Mouse (Mus musculus) forebrain, embryonic 14.5 days (tissue): ENCODE results near the gene Hoxa11. TPM values are rescaled to one million over a fixed set of nuclear protein-coding genes. Genes with fewer than 3 reads are reported as not detected.
A peak's percentile ranks its signal among the peaks of the same experiment; 100 is the strongest.

Experiments used
- ATAC-seq: fragments of 200-750 bp; cut with Nextera tagmentation; 2 replicates; pipeline ENCODE4 v1.8.0; 2017; ENCODE audit warnings: mild to moderate bottlenecking, moderate library complexity
- DNase-seq: peaks from one replicate; pipeline ENCODE4 v3.0.0-alpha.2; 2015; ENCODE audit warnings: low spot score
- H3K27ac ChIP-seq: fragments of 300-500 bp; sonication (generic); 2 replicates; pipeline ENCODE4 v1.5.1; 2014; ENCODE audit warnings: low read depth, mild to moderate bottlenecking, control low read depth, low read length, moderate library complexity
- H3K27me3 ChIP-seq: fragments of 300-500 bp; sonication (generic); replicated peaks from 2 replicates; pipeline ENCODE4 v1.6.1; 2014; ENCODE audit warnings: low read length, control low read depth, mixed read lengths; ENCODE audit not compliant: control insufficient read depth, insufficient read depth
- H3K36me3 ChIP-seq: fragments of 300-500 bp; sonication (generic); 2 replicates; pipeline ENCODE4 v1.6.1; 2014; ENCODE audit warnings: low read length, control low read depth; ENCODE audit not compliant: control insufficient read depth, insufficient read depth
- H3K4me1 ChIP-seq: fragments of 300-500 bp; sonication (generic); 2 replicates; pipeline ENCODE4 v1.6.1; 2014; ENCODE audit warnings: antibody characterized with exemption, low read length, control low read depth; ENCODE audit not compliant: control insufficient read depth, insufficient read depth
- H3K4me2 ChIP-seq: fragments of 300-500 bp; sonication (generic); 2 replicates; pipeline ENCODE4 v1.6.1; 2014; ENCODE audit warnings: mild to moderate bottlenecking, control low read depth, low read length
- H3K4me3 ChIP-seq: fragments of 300-500 bp; sonication (generic); 2 replicates; pipeline ENCODE4 v1.5.1; 2014; ENCODE audit warnings: low read depth, low read length, control low read depth
- H3K9ac ChIP-seq: fragments of 300-500 bp; sonication (generic); 2 replicates; pipeline ENCODE4 v1.6.1; 2014; ENCODE audit warnings: mild to moderate bottlenecking, low read length, control low read depth, moderate library complexity
- H3K9me3 ChIP-seq: fragments of 300-500 bp; sonication (generic); replicated peaks from 2 replicates; pipeline ENCODE4 v1.6.1; 2016; ENCODE audit warnings: low read length, control low read depth, mixed read lengths; ENCODE audit not compliant: control insufficient read depth
- WGBS: fragments of 180-500 bp; shearing (Covaris S2); extraction: QIAGEN DNeasy Blood & Tissue Kit; methylation state at CpG from one replicate; pipeline ENCODE4 v1.1.7; 2014; 5-methylcytosine and 5-hydroxymethylcytosine counted together
- polyA plus RNA-seq: library from polyadenylated mRNA; unstranded; fragments of >200 nt; fragmentation: Nextera tagmentation; extraction: Ambion mirVana; gene quantifications from 2 replicates; pipeline ENCODE4 v1.2.1, GENCODE M21; 2014

Hoxa11 gene
- not detected in 2 replicates for polyA plus RNA-seq

DNA sequence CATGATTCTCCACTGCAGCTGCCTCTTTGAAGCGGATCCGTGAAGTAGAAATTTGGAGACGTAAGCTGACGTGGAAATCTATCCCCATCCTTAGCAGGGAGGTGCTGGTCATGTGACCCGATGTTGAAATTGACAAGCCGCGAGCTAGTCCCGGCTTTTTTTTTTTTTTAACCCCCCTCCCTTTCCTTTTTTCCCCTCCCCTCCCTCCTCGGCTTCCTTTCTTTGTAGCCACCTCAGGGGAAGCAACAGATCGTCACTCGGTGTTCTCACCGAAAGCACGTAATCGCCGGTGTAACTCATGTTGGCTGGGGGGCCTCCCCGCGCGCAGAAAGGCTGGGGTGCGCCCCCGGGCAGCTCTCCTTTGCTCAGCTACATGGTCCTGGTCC lies at the start of gene Hoxa11:
Hoxa11 (minus strand) TSS at position 54 of the 386 bp plus-strand sequence.
- Histone ChIP-seq H3K9me3 (no peaks in the 10 kb centered on the region), H3K27me3 (peaks cover 98% of the 10 kb centered on the region), H3K4me1 (no peaks in the 10 kb centered on the region), H3K4me3 (no peak within 1 kb of the TSS), H3K4me2 (no peak within 1 kb of the TSS), H3K9ac (no peak within 1 kb of the TSS), H3K36me3 (no peaks in the 10 kb centered on the region), H3K27ac (no peak within 1 kb of the TSS)
- no peak for ATAC-seq
- 2% methylated on average over 20 of the region's 20 CpGs for WGBS
- DNase-seq, result no peak

DNA sequence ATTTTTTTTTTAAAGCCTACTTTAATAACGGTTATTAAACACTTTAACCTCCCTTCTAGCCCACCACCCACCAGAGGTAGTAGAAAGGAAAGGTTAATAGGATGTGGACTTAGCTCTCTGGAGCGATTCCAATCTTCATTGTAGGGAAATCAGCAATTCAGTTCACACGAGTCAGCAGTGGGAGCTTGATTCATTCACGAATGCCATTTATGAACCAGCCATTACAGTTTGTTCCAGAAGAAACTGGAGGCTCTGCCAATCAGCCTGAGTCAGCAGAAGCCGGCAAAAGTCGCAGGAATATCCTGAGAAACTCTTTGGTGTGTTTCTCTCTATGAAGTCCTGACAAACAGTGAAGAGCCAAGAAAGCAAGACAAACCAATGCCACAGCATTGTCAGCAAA lies 49.0 kb upstream of the Hoxa11 start:
- WGBS, result 67% methylated on average over 6 of the region's 6 CpGs
- Histone ChIP-seq H3K27ac (no peak overlapping the region), H3K4me2 (no peak overlapping the region), H3K4me3 (no peak overlapping the region), H3K9ac (no peak overlapping the region), H3K9me3 (no peaks in the 10 kb centered on the region), H3K36me3 (no peaks in the 10 kb centered on the region), H3K27me3 (peaks cover 63% of the 10 kb centered on the region), H3K4me1 (no peaks in the 10 kb centered on the region)
- ATAC-seq (no peak), DNase-seq (no peak)

DNA sequence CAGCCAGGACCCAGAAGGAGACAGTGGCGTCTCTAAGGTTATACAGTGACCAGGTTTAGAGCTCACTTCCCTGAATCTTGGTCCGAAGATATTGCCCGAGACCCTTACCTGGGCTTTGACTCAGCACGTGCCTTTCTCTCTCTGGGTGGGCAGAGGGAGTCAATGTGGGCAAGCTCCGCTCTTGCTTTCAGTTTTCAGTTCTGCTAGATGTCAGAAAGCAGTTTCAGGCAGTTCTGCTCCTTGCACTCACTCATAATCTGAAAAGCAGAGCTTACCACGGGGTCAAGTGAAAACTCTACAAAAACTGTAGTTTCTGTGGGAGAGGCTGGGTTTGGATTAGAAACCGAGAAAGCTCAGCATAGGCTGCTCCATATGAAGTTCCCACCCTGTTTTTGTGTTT lies 46.7 kb upstream of the Hoxa11 start:
- Histone ChIP-seq H3K9me3 (no peaks in the 10 kb centered on the region), H3K27me3 (peaks cover 68% of the 10 kb centered on the region), H3K4me2 (no peak overlapping the region), H3K4me3 (no peak overlapping the region), H3K4me1 (no peaks in the 10 kb centered on the region), H3K9ac (no peak overlapping the region), H3K27ac (no peak overlapping the region), H3K36me3 (no peaks in the 10 kb centered on the region)
- no peak for ATAC-seq
- DNase-seq, result no peak
- WGBS, result 50% methylated on average over 7 of the region's 7 CpGs

DNA sequence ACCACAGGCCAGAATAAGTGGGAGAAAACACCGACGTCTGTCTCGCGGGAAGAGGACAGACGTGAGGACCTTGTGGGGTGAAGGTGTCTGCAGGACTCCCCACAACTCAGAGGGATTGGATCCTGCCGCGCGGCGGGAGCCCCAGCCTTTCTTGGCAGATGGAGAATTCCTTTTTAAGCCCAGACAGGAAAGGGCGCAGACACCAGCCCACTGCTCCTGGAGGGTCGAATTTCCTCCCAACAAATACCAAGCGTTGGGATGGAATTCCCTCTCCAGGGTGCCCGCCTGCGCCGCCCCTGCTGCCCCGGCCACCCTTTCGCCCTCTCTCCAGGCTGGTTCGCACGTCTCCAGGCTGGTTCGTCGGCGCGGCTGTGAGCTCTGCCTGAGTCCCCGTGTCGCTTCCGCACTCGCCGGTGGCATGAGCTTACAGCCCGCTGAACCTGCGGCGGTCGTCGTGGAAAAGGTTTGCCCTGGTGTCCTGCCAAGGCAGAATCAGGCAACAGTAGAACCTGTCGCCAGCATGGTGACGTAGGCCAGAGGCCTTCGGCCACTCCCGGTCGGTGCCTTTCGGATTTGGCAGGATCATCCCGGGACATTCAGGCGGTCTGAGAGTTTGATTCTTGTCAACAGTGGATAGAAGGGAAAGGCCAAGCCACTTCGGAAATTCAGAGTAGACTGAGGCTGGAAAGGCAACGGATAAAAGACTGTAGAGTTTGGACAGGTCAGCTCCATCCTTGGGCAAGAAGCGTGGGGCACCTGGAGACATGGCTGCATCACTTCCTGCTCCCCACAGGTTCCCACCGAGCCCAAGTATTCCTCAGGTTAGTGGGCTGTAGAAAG lies 45.6 kb upstream of the Hoxa11 start:
- H3K4me2 ChIP-seq, result 0 out of 2 replicates have a peak overlapping the region, but pooled peaks have one; percentile 14
- H3K9ac ChIP-seq, result no peak overlapping the region
- no peaks in the 10 kb centered on the region for H3K36me3 ChIP-seq
- no peaks in the 10 kb centered on the region for H3K9me3 ChIP-seq
- H3K4me1 ChIP-seq, result no peaks in the 10 kb centered on the region
- 1% methylated on average over 45 of the region's 45 CpGs for WGBS
- ATAC-seq (no peak), DNase-seq (no peak)
- no peak overlapping the region for H3K27ac ChIP-seq
- H3K4me3 ChIP-seq, result 0 out of 2 replicates have a peak overlapping the region, but pooled peaks have one; percentile 5
- peaks cover 72% of the 10 kb centered on the region for H3K27me3 ChIP-seq

DNA sequence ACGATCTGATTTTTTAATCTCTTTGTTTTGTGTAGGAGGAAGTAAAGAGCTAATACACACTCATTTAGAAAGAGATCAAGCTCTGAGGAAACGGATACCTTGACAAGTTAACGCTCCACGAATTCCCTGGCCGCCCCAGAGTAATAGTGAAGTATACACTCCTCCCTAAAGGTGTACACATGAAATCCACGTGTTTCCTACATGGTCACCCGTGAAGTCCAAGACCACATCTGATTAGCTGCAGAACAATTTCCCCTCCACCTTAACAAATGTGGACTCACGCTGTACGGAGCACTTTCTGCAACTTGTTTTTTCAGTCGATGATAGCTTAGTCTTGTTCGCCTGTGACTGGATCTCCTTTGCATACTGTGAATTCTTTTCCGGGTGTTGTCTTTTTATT lies 44.6 kb upstream of the Hoxa11 start:
- H3K9me3 ChIP-seq, result no peaks in the 10 kb centered on the region
- H3K4me2 ChIP-seq, result no peak overlapping the region
- H3K27ac ChIP-seq, result no peak overlapping the region
- DNase-seq (no peak), ATAC-seq (no peak)
- no peaks in the 10 kb centered on the region for H3K36me3 ChIP-seq
- H3K9ac ChIP-seq, result no peak overlapping the region
- no peaks in the 10 kb centered on the region for H3K4me1 ChIP-seq
- WGBS, result 14% methylated on average over 12 of the region's 12 CpGs
- H3K27me3 ChIP-seq, result peaks cover 64% of the 10 kb centered on the region
- no peak overlapping the region for H3K4me3 ChIP-seq

DNA sequence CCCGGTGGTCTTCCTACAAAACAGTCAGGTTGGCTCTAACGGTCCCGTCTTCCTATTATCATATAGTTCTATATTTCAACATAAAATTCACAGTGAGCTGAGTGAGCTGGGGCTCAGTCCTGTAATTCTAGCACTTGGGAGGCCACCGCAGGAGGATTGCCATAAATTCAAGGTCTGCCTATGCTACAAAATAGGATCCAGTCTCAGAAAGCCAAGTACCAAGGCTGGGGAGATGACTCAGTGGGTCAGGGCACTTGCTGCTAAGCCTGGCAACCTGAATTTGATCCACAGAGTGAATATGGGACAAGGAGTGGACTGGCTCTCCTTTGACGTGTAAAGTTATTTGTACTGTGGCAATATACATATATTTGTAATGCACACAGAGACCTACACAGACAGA lies 38.3 kb upstream of the Hoxa11 start:
- Histone ChIP-seq H3K9ac (no peak overlapping the region), H3K36me3 (no peaks in the 10 kb centered on the region), H3K4me2 (no peak overlapping the region), H3K27me3 (peaks cover 28% of the 10 kb centered on the region), H3K4me3 (no peak overlapping the region), H3K4me1 (no peaks in the 10 kb centered on the region), H3K9me3 (no peaks in the 10 kb centered on the region), H3K27ac (no peak overlapping the region)
- 86% methylated on average over 5 of the region's 5 CpGs for WGBS
- ATAC-seq, result no peak
- no peak for DNase-seq

DNA sequence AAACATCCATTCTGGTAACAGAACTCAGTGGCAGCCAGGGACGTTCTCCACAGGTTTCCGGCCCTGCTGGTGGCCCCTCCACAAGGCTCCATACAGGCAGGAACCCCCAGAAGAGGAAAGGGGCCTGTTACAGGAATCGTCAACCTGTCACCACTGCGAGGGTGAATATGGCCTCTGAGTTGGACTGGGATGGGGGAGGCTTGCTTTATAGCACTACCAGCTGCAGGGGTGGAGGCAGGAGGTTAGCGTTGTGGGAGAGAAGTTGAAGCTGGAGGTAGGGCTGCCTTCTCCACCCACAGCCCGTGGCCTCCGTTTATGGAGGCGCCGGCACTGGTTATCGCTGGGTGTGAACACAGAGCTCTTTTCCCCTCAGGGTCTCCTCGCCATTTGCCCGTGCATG lies 35.5 kb upstream of the Hoxa11 start:
- H3K4me3 ChIP-seq, result no peak overlapping the region
- no peak overlapping the region for H3K9ac ChIP-seq
- H3K27ac ChIP-seq, result no peak overlapping the region
- 68% methylated on average over 12 of the region's 12 CpGs for WGBS
- ATAC-seq, result no peak
- no peaks in the 10 kb centered on the region for H3K36me3 ChIP-seq
- no peaks in the 10 kb centered on the region for H3K9me3 ChIP-seq
- H3K4me2 ChIP-seq, result no peak overlapping the region
- peaks cover 40% of the 10 kb centered on the region for H3K27me3 ChIP-seq
- no peak for DNase-seq
- H3K4me1 ChIP-seq, result no peaks in the 10 kb centered on the region

DNA sequence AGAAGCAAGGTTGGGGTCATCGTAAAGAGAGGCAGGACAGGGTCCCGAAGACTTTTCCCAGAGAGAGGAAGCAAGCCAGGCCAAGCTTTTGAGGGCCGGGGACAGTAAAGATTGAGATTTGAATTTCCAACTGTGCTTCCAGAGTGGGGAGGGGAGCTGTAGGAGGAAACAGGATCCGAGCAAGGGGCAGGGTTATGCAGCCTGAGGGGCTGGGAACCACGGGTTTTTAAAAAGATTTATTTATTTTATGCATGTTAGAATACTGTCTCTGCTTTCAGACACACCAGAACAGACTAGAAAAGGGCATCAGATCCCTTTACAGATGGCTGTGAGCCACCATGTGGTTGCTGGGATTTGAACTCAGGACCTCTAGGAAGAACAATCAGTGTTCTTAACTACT lies 31.3 kb upstream of the Hoxa11 start:
- 9% methylated on average over 5 of the region's 5 CpGs for WGBS
- Histone ChIP-seq H3K9ac (no peak overlapping the region), H3K4me2 (no peak overlapping the region), H3K4me3 (no peak overlapping the region), H3K4me1 (no peaks in the 10 kb centered on the region), H3K36me3 (no peaks in the 10 kb centered on the region), H3K27me3 (peaks cover 77% of the 10 kb centered on the region), H3K9me3 (no peaks in the 10 kb centered on the region), H3K27ac (no peak overlapping the region)
- DNase-seq (no peak), ATAC-seq (no peak)

DNA sequence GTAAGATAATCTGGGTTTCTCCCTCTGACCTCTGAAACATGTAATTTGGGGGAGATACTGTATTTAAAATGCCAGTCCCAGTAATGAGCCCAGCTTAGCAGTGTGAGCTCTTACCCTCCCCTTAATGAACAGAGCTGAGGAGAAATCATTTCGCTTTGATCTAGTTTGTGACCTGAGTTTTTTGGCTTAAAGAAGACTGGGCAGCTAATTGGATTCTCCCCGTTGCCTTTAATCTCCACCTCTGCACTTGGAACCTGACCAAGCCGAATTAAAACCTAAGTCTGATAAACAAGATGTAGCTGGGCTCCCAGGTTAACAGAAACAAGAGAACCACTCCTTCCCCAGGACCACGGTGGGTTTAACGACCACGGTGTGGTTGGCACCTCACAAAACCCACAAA lies 30.8 kb upstream of the Hoxa11 start:
- Histone ChIP-seq H3K4me3 (no peak overlapping the region), H3K9ac (no peak overlapping the region), H3K9me3 (no peaks in the 10 kb centered on the region), H3K4me2 (no peak overlapping the region), H3K27ac (no peak overlapping the region), H3K4me1 (no peaks in the 10 kb centered on the region), H3K27me3 (peaks cover 81% of the 10 kb centered on the region), H3K36me3 (no peaks in the 10 kb centered on the region)
- DNase-seq (no peak), ATAC-seq (no peak)
- under 1% methylated on average over 6 of the region's 6 CpGs for WGBS
